9 mouse cellular contexts compared by ENCODE assay signal in genomic region chr12:80681340-80681739, GRCm38 (mm10). TPM values are rescaled to one million over a fixed set of nuclear protein-coding genes. Genes with fewer than 3 reads are reported as not detected.
DNase-seq lines count a peak whose midpoint lies in the region; ATAC-seq and TF ChIP-seq lines count a peak whose summit lies in the region.
"Had no signal": no experiment of that assay in that cellular context is flagged by ENCODE, and none has a peak within 500 bp of the region (broad histone marks: within the 10 kb centered on the region; RNA-seq: fewer than 3 reads in every experiment).

No protein-coding gene starts in this region.

- POLR2A ChIA-PET in Patski (lab: Charles Lee), result no interaction called here

- DNase-seq in adrenal gland, adult 2 months, result peak; percentile 14
- no peak for DNase-seq in adrenal gland, adult 8-10 months
- peak; percentile 18 to 35 for DNase-seq in left cerebral cortex, adult 18-20 months (ENCODE audit: low spot score in 2 of 2)
- no peak for DNase-seq in left cerebral cortex, postnatal 36 days (ENCODE audit: low spot score in 2 of 2)
- DNase-seq in Patski (ENCODE audit: low read depth, low spot score), result no peak
- peak; percentile 24 for DNase-seq in forelimb bud, embryonic 11.5 days (ENCODE audit: low read depth, low spot score)
- peak; percentile 28 for DNase-seq in lung, postnatal 14 days

- no peak for ATAC-seq in Patski
- no peak for ATAC-seq in activated CD4-positive, CD25-positive, alpha-beta regulatory T cell, adult 4 months

- intact Hi-C loops in left cerebral cortex, postnatal 36 days (cut with DNase I), result loop anchor here (5.0 kb wide), 1 partner anchor 46 kb away; no protein-coding TSS in a partner anchor

- in situ Hi-C loops in Patski (cut with MboI; ENCODE audit: low pct_unique_long_range_greater_than_20kb), result no loop called here

- TF ChIP-seq CTCF in Patski (IDR thresholded peaks at IDR 0.05), result peak; percentile 81

- no peaks in the 10 kb centered on the region for H3K27me3 ChIP-seq in Patski
- H3K27me3 ChIP-seq: heart, embryonic 13.5 days had no signal

- CTCF ChIA-PET in Patski (lab: Charles Lee), result interaction anchor here (2.6 kb wide), 1 partner anchor 8 kb away, joined by 8 read pairs; no protein-coding TSS in a partner anchor

RNA-seq across cellular contexts. Expression of gene Plekhd1, which starts 11.1 kb away (rescaled TPM):
- not detected for total RNA-seq in adrenal gland, adult 2 months (2021)
- polyA plus RNA-seq in adrenal gland, adult 2 months (2012; rRNA removed), result 0.10 TPM in 1 of 2 replicates, not detected in the other
- total RNA-seq in adrenal gland, adult 8-10 months (2022), result under 1 TPM in 1 of 4 experiments, not detected in 3; 0.07 TPM
- total RNA-seq in left cerebral cortex, adult 18-20 months (2021), result 1 to 10 TPM; 2.1 to 3.6 TPM
- total RNA-seq in left cerebral cortex, postnatal 36 days (2021), result 1 to 10 TPM; 2.1 to 2.8 TPM
- not detected for polyA plus RNA-seq in Patski (2021)
- 1 to 10 TPM in 1 of 2 experiments, under 1 TPM in 1; 0.36 to 1.3 TPM for polyA plus RNA-seq in activated CD4-positive, CD25-positive, alpha-beta regulatory T cell, adult 4 months (2017; shearing (Covaris generic))

RNA-seq across cellular contexts. Expression of gene Erh, which starts 37.2 kb away (rescaled TPM):
- 10 to 100 TPM; 37.2 to 39.4 TPM for total RNA-seq in adrenal gland, adult 2 months (2021)
- 6.6 and 7.9 TPM in 2 replicates for polyA plus RNA-seq in adrenal gland, adult 2 months (2012; rRNA removed)
- 10 to 100 TPM; 31.4 to 52.6 (median 43.5) TPM for total RNA-seq in adrenal gland, adult 8-10 months (2022)
- 10 to 100 TPM; 31.9 to 37.2 TPM for total RNA-seq in left cerebral cortex, adult 18-20 months (2021)
- 10 to 100 TPM; 35.8 to 37.8 TPM for total RNA-seq in left cerebral cortex, postnatal 36 days (2021)
- 183 TPM for polyA plus RNA-seq in Patski (2021)
- 100 to 1,000 TPM; 110 to 140 TPM for polyA plus RNA-seq in activated CD4-positive, CD25-positive, alpha-beta regulatory T cell, adult 4 months (2017; shearing (Covaris generic))

RNA-seq across cellular contexts. Expression of gene Slc39a9, which starts 37.7 kb away (rescaled TPM):
- total RNA-seq in adrenal gland, adult 2 months (2021), result 10 to 100 TPM; 43.0 to 53.0 TPM
- polyA plus RNA-seq in adrenal gland, adult 2 months (2012; rRNA removed), result 44.8 and 75.6 TPM in 2 replicates
- total RNA-seq in adrenal gland, adult 8-10 months (2022), result 10 to 100 TPM; 50.0 to 60.0 (median 55.6) TPM
- 10 to 100 TPM; 40.6 to 41.3 TPM for total RNA-seq in left cerebral cortex, adult 18-20 months (2021)
- 10 to 100 TPM; 36.7 to 37.6 TPM for total RNA-seq in left cerebral cortex, postnatal 36 days (2021)
- 30.9 TPM for polyA plus RNA-seq in Patski (2021)
- 10 to 100 TPM; 21.0 to 24.3 TPM for polyA plus RNA-seq in activated CD4-positive, CD25-positive, alpha-beta regulatory T cell, adult 4 months (2017; shearing (Covaris generic))

Comparison
In these comparisons a context has a peak if more than half of its experiments do, and no peak if none do; other contexts are left out.
1. DNase-seq: peak in adrenal gland, adult 2 months (single experiment), left cerebral cortex, adult 18-20 months (2 of 2), forelimb bud, embryonic 11.5 days (single experiment) and lung, postnatal 14 days (single experiment); none in adrenal gland, adult 8-10 months (single experiment), left cerebral cortex, postnatal 36 days (0 of 2) and Patski (single experiment).